Mouse (Mus musculus) spleen, embryonic (tissue): ENCODE data around the gene 1700080E11Rik.
"Not testable (repeated sequence)": the region's sequence is repeated elsewhere in the genome, so short reads cannot be mapped to it uniquely, and the experiment has no call there.

ENCODE experiments used
- CTCF ChIA-PET: fragments of 350-600 bp; sonication (Branson Sonifier 250); formaldehyde crosslinking; loops from one replicate; lab custom pipeline; 2022; lab: Charles Lee

The 1700080E11Rik gene

GRCm38 (mm10) chr9:105144992-105145391, at the start of gene 1700080E11Rik:
TSS of gene 1700080E11Rik (minus strand) at chr9:105145092.
- CTCF ChIA-PET: no interaction called here

- CTCF ChIA-PET: no interaction called here
These were observed 41.8 kb upstream of the 1700080E11Rik start for GRCm38 (mm10) chr9:105186725-105187124.

GRCm38 (mm10) chr9:105182392-105182791, 37.5 kb upstream of the 1700080E11Rik start:
- CTCF ChIA-PET: no interaction called here

GRCm38 (mm10) chr9:105139204-105139603, 5.7 kb downstream of the 1700080E11Rik start:
- CTCF ChIA-PET: no interaction called here

- CTCF ChIA-PET: no interaction called here
These were observed 8.5 kb downstream of the 1700080E11Rik start for GRCm38 (mm10) chr9:105136404-105136803.

GRCm38 (mm10) chr9:105134536-105134935, 10.4 kb downstream of the 1700080E11Rik start:
- CTCF ChIA-PET: interaction anchor here (0.6 kb wide), 1 partner anchor 69 kb away, joined by 6 read pairs; no protein-coding TSS in a partner anchor

GRCm38 (mm10) chr9:105132002-105132367, 12.9 kb downstream of the 1700080E11Rik start:
- CTCF ChIA-PET: interaction anchor here (0.6 kb wide), 1 partner anchor 1774 kb away, joined by 5 read pairs; no protein-coding TSS in a partner anchor

- CTCF ChIA-PET: interaction anchor here (0.6 kb wide), 1 partner anchor 1773 kb away, joined by 5 read pairs; no protein-coding TSS in a partner anchor
These were observed 13.5 kb downstream of the 1700080E11Rik start, which contains the start of gene Nudt16 for GRCm38 (mm10) chr9:105131253-105132001. TSS of gene Nudt16 (minus strand) at chr9:105131824.

GRCm38 (mm10) chr9:105130331-105130730, 14.6 kb downstream of the 1700080E11Rik start:
- CTCF ChIA-PET: no interaction called here

GRCm38 (mm10) chr9:105125206-105125605, 19.7 kb downstream of the 1700080E11Rik start:
- CTCF ChIA-PET: not testable (repeated sequence)

- CTCF ChIA-PET: interaction anchor here (0.6 kb wide), 1 partner anchor 104 kb away, joined by 5 read pairs; no protein-coding TSS in a partner anchor
These were observed 41.0 kb downstream of the 1700080E11Rik start for GRCm38 (mm10) chr9:105103893-105104292.

GRCm38 (mm10) chr9:105101911-105102310, 43.0 kb downstream of the 1700080E11Rik start:
- CTCF ChIA-PET: interaction anchor here (0.7 kb wide), 1 partner anchor 31 kb away, joined by 3 read pairs; no protein-coding TSS in a partner anchor

GRCm38 (mm10) chr9:105100807-105101570, 43.9 kb downstream of the 1700080E11Rik start:
- CTCF ChIA-PET: no interaction called here
